Mouse (Mus musculus) hindbrain, embryonic 15.5 days (tissue): ENCODE measurements around the gene Limk2. TPM values are rescaled to one million over a fixed set of nuclear protein-coding genes. Genes with fewer than 3 reads are reported as not detected.

Experiments used
- ATAC-seq: fragments of 200-750 bp; cut with Nextera tagmentation; 2 replicates; pipeline ENCODE4 v1.8.0; 2017; ENCODE audit warnings: low read depth, moderate number of reproducible peaks, moderate TSS enrichment; ENCODE audit not compliant: low FRiP score
- H3K27ac ChIP-seq: fragments of 300-500 bp; sonication (generic); replicated peaks from 2 replicates; pipeline ENCODE4 v1.5.1; 2015; ENCODE audit warnings: mild to moderate bottlenecking, inconsistent platforms
- H3K27me3 ChIP-seq: fragments of 300-500 bp; sonication (generic); 2 replicates; pipeline ENCODE4 v1.6.1; 2015; ENCODE audit warnings: control low read depth, inconsistent platforms
- H3K36me3 ChIP-seq: fragments of 300-500 bp; sonication (generic); 2 replicates; pipeline ENCODE4 v1.6.1; 2015; ENCODE audit warnings: control low read depth, inconsistent platforms
- H3K4me1 ChIP-seq: fragments of 300-500 bp; sonication (generic); replicated peaks from 2 replicates; pipeline ENCODE4 v1.6.1; 2015; ENCODE audit warnings: control low read depth, inconsistent platforms
- H3K4me2 ChIP-seq: fragments of 300-500 bp; sonication (generic); 2 replicates; pipeline ENCODE4 v1.6.1; 2015; ENCODE audit warnings: moderate library complexity, mild to moderate bottlenecking, inconsistent platforms
- H3K4me3 ChIP-seq: fragments of 300-500 bp; sonication (generic); 2 replicates; pipeline ENCODE4 v1.5.1; 2015; ENCODE audit warnings: mild to moderate bottlenecking, inconsistent platforms
- H3K9ac ChIP-seq: fragments of 300-500 bp; sonication (generic); 2 replicates; pipeline ENCODE4 v1.6.1; 2015; ENCODE audit warnings: inconsistent platforms
- H3K9me3 ChIP-seq: fragments of 300-500 bp; sonication (generic); 2 replicates; pipeline ENCODE4 v1.6.1; 2016; ENCODE audit warnings: control low read depth, inconsistent platforms
- WGBS: fragments of 180-500 bp; shearing (Covaris S2); methylation state at CpG from one replicate; pipeline ENCODE4 v1.1.7; 2015; 5-methylcytosine and 5-hydroxymethylcytosine counted together
- polyA plus RNA-seq: library from polyadenylated mRNA; unstranded; fragments of >200 nt; fragmentation: Nextera tagmentation; extraction: Ambion mirVana; gene quantifications from 2 replicates; pipeline ENCODE4 v1.2.1, GENCODE M21; 2015

Limk2 gene
- polyA plus RNA-seq, 1 experiment from 2014 or later, result 158 TPM

GRCm38 (mm10) chr11:3441696-3442443 is 32.9 kb upstream of the Limk2 start:
- Histone ChIP-seq H3K36me3 (0 out of 2 replicates have a peak, but pooled peaks cover 2% of the 10 kb centered on the region), H3K9ac (no peak overlapping the region), H3K4me3 (no peak overlapping the region), H3K27ac (0 out of 2 replicates have a peak overlapping the region, but pooled peaks have one; percentile 10), H3K4me2 (no peak overlapping the region), H3K9me3 (no peaks in the 10 kb centered on the region), H3K27me3 (no peaks in the 10 kb centered on the region), H3K4me1 (no peaks in the 10 kb centered on the region; the same call in 1 of the 2 replicates)
- no peak for ATAC-seq

GRCm38 (mm10) chr11:3437621-3438020 is 28.6 kb upstream of the Limk2 start:
- Histone ChIP-seq H3K36me3 (no peaks in the 10 kb centered on the region), H3K27me3 (no peaks in the 10 kb centered on the region), H3K9ac (no peak overlapping the region), H3K4me1 (no peaks in the 10 kb centered on the region; the same call in 1 of the 2 replicates), H3K9me3 (no peaks in the 10 kb centered on the region), H3K4me3 (no peak overlapping the region), H3K27ac (no peak overlapping the region), H3K4me2 (no peak overlapping the region)
- WGBS, result 98% methylated on average over 1 of the region's 1 CpGs
- no peak for ATAC-seq

GRCm38 (mm10) chr11:3433809-3434208 is 24.8 kb upstream of the Limk2 start:
- no peak overlapping the region for H3K9ac ChIP-seq
- no peak overlapping the region for H3K4me3 ChIP-seq
- no peak for ATAC-seq
- H3K4me1 ChIP-seq, result no peaks in the 10 kb centered on the region
- H3K27me3 ChIP-seq, result no peaks in the 10 kb centered on the region
- no peaks in the 10 kb centered on the region for H3K9me3 ChIP-seq
- WGBS, result 78% methylated on average over 4 of the region's 4 CpGs
- no peak overlapping the region for H3K27ac ChIP-seq
- no peaks in the 10 kb centered on the region for H3K36me3 ChIP-seq
- no peak overlapping the region for H3K4me2 ChIP-seq

- Histone ChIP-seq H3K27me3 (no peaks in the 10 kb centered on the region), H3K27ac (no peak overlapping the region), H3K4me1 (no peaks in the 10 kb centered on the region), H3K36me3 (no peaks in the 10 kb centered on the region), H3K9me3 (no peaks in the 10 kb centered on the region), H3K4me2 (no peak overlapping the region), H3K9ac (no peak overlapping the region), H3K4me3 (no peak overlapping the region)
- no peak for ATAC-seq
- 92% methylated on average over 6 of the region's 6 CpGs for WGBS
Observed at GRCm38 (mm10) chr11:3431976-3432603, 23.1 kb upstream of the Limk2 start.

- Histone ChIP-seq H3K4me3 (no peak overlapping the region), H3K36me3 (no peaks in the 10 kb centered on the region), H3K27ac (no peak overlapping the region), H3K9me3 (no peaks in the 10 kb centered on the region), H3K4me1 (no peaks in the 10 kb centered on the region), H3K4me2 (no peak overlapping the region), H3K9ac (no peak overlapping the region), H3K27me3 (no peaks in the 10 kb centered on the region)
- no peak for ATAC-seq
- 86% methylated on average over 3 of the region's 3 CpGs for WGBS
Observed at GRCm38 (mm10) chr11:3431515-3431914, 22.5 kb upstream of the Limk2 start.

GRCm38 (mm10) chr11:3428632-3429031 is 19.6 kb upstream of the Limk2 start:
- no peak overlapping the region for H3K9ac ChIP-seq
- no peaks in the 10 kb centered on the region for H3K27me3 ChIP-seq
- 75% methylated on average over 7 of the region's 7 CpGs for WGBS
- no peak overlapping the region for H3K4me3 ChIP-seq
- peaks cover 19% of the 10 kb centered on the region for H3K36me3 ChIP-seq
- no peak for ATAC-seq
- no peaks in the 10 kb centered on the region for H3K9me3 ChIP-seq
- H3K4me1 ChIP-seq, result no peaks in the 10 kb centered on the region
- no peak overlapping the region for H3K27ac ChIP-seq
- H3K4me2 ChIP-seq, result no peak overlapping the region

- H3K27me3 ChIP-seq, result no peaks in the 10 kb centered on the region
- WGBS, result 89% methylated on average over 3 of the region's 3 CpGs
- no peaks in the 10 kb centered on the region for H3K9me3 ChIP-seq
- no peak for ATAC-seq
- H3K27ac ChIP-seq, result no peak overlapping the region
- H3K36me3 ChIP-seq, result peaks cover 24% of the 10 kb centered on the region
- no peaks in the 10 kb centered on the region for H3K4me1 ChIP-seq
- H3K4me3 ChIP-seq, result no peak overlapping the region
- H3K9ac ChIP-seq, result no peak overlapping the region
- H3K4me2 ChIP-seq, result no peak overlapping the region
Observed at GRCm38 (mm10) chr11:3427697-3428230, 18.8 kb upstream of the Limk2 start.

GRCm38 (mm10) chr11:3422242-3422641 is 13.3 kb upstream of the Limk2 start:
- no peak for ATAC-seq
- H3K27ac ChIP-seq, result no peak overlapping the region
- no peak overlapping the region for H3K4me2 ChIP-seq
- WGBS, result 90% methylated on average over 4 of the region's 4 CpGs
- H3K27me3 ChIP-seq, result no peaks in the 10 kb centered on the region
- no peak overlapping the region for H3K9ac ChIP-seq
- no peak overlapping the region for H3K4me3 ChIP-seq
- no peaks in the 10 kb centered on the region for H3K9me3 ChIP-seq
- peaks cover 54% of the 10 kb centered on the region for H3K36me3 ChIP-seq
- no peaks in the 10 kb centered on the region for H3K4me1 ChIP-seq

GRCm38 (mm10) chr11:3418741-3419140 is 9.8 kb upstream of the Limk2 start:
- WGBS, result 81% methylated on average over 4 of the region's 4 CpGs
- Histone ChIP-seq H3K27ac (no peak overlapping the region), H3K4me1 (no peaks in the 10 kb centered on the region), H3K4me2 (no peak overlapping the region), H3K27me3 (no peaks in the 10 kb centered on the region), H3K9me3 (no peaks in the 10 kb centered on the region), H3K4me3 (no peak overlapping the region), H3K36me3 (peaks cover 54% of the 10 kb centered on the region), H3K9ac (no peak overlapping the region)
- no peak for ATAC-seq

- WGBS, result 76% methylated on average over 6 of the region's 6 CpGs
- H3K4me2 ChIP-seq, result no peak overlapping the region
- no peak overlapping the region for H3K4me3 ChIP-seq
- peaks cover 47% of the 10 kb centered on the region for H3K36me3 ChIP-seq
- no peaks in the 10 kb centered on the region for H3K4me1 ChIP-seq
- no peaks in the 10 kb centered on the region for H3K27me3 ChIP-seq
- ATAC-seq, result no peak
- H3K9me3 ChIP-seq, result no peaks in the 10 kb centered on the region
- no peak overlapping the region for H3K27ac ChIP-seq
- H3K9ac ChIP-seq, result no peak overlapping the region
Observed at GRCm38 (mm10) chr11:3417795-3418194, 8.8 kb upstream of the Limk2 start.

- Histone ChIP-seq H3K4me1 (no peaks in the 10 kb centered on the region), H3K27me3 (no peaks in the 10 kb centered on the region), H3K4me3 (no peak overlapping the region), H3K27ac (no peak overlapping the region), H3K9ac (no peak overlapping the region), H3K4me2 (no peak overlapping the region), H3K36me3 (peaks cover 44% of the 10 kb centered on the region), H3K9me3 (no peaks in the 10 kb centered on the region)
- ATAC-seq, result no peak
- WGBS, result 95% methylated on average over 3 of the region's 3 CpGs
Observed at GRCm38 (mm10) chr11:3416399-3416798, 7.4 kb upstream of the Limk2 start.

- no peak overlapping the region for H3K4me2 ChIP-seq
- peaks cover 18% of the 10 kb centered on the region for H3K4me1 ChIP-seq
- H3K9ac ChIP-seq, result no peak overlapping the region
- no peaks in the 10 kb centered on the region for H3K27me3 ChIP-seq
- peaks cover 16% of the 10 kb centered on the region for H3K36me3 ChIP-seq
- H3K9me3 ChIP-seq, result no peaks in the 10 kb centered on the region
- WGBS, result 93% methylated on average over 3 of the region's 3 CpGs
- H3K4me3 ChIP-seq, result no peak overlapping the region
- no peak overlapping the region for H3K27ac ChIP-seq
- no peak for ATAC-seq
Observed at GRCm38 (mm10) chr11:3412111-3412510, 3.1 kb upstream of the Limk2 start.
